Mouse (Mus musculus): ENCODE measurements around the gene Notch2. TPM values are rescaled to one million over a fixed set of nuclear protein-coding genes. Genes with fewer than 3 reads are reported as not detected.
A peak's percentile ranks its signal among the peaks of the same experiment; 100 is the strongest.

The Notch2 gene
- total RNA-seq, 2 experiments from 2014 or later: 12.9 to 15.3 TPM

DNA sequence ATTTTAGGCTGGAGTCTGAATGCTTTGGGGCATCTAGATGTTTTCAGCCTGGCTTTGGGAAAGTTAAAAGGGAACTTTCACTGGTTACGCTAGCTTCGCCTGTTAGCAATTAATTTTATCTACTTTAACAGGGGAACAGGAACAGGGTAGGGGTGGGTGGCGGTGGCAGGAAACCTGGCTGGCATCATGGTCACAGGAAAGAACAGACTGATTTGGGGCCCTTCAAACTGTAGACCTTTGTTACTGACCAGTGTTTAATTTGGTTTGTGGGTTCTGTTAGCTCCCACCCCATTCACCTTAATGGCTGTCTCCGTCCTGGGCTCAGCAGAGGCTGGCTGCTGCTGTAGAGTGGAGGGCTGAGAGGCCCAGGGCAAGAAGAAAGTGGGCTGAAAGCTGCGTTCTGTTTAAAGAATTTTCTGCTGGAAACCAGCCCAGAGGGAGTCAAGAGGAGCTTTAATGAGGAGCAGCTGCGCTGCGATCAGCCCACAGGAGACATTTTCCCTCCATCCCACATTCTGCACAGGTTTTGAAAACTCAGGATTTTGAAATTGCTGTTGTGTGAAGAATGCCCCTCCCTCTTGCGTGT, 50.0 kb downstream of the Notch2 start:
- peak; percentile 58 to 63 for DNase-seq (ENCODE audit: low spot score in 2 of 2)
- intact Hi-C loops (cut with DNase I): loop anchor here (5.0 kb wide), 1 partner anchor 159 kb away; the partner anchor contains the start of gene Reg4

DNA sequence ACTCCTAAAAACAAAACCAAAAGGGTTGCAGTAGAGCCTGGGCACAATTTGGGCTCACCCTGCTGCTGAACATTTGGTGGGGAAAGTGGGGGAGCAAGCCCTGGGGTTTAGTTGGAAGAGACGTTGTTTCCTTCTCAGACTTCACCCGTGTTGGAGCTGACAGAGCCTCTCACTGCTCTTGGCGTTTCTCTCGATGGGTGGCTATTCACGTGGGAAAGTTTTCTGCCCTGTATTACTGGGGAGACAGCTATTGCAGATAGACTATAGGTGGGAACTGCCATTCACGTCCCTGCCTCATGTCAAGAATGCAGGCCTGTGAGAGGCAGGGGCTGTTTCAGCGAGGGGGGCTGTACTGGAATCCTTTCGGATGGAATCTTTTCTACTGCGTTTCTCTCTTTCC, 50.5 kb downstream of the Notch2 start:
- intact Hi-C loops (cut with DNase I): loop anchor here (5.0 kb wide), 1 partner anchor 158 kb away; the partner anchor contains the start of gene Reg4
- DNase-seq (ENCODE audit: low spot score in 2 of 2): no peak

DNA sequence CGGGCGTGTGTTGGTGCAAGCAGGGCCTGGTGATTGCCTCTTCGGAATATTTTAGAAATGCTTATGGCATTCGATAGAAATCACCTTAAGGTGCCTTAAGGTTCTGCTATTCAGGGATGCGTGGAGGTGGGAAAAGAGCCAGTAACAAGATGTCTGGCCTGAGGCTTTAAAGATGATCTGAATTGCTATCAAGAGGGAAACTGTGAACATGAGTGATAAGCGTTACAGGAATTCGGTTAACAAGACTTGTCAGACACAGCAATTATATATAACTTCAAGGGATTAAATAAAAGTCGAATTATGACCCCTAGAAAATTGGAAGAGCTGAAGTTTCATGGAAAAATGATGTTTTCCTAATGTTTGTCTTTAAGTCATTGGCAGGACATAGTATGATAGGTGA, 51.7 kb downstream of the Notch2 start:
- DNase-seq (ENCODE audit: low spot score in 2 of 2): no peak
- intact Hi-C loops (cut with DNase I): no loop called here

DNA sequence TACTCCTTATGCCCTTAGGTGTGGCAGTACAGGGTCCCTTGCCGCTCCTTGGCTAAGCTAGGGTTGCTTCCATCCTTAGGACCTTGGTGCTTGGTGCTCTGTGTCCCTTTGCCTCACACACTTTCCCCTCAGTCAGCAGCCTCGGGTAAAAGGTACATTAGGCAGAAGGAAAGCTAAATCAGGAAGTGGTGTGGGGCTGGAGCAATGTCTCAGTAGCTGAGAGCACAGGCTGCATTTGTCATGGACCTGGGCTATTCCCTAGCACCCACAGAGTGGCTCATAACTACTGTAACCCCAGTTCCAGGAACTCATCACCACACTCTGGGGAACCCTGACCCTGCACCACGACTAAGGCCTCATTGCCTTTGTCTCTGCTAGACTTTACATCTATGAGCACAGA, 53.1 kb downstream of the Notch2 start:
- no peak for DNase-seq (ENCODE audit: low spot score in 2 of 2)
- intact Hi-C loops (cut with DNase I): no loop called here

DNA sequence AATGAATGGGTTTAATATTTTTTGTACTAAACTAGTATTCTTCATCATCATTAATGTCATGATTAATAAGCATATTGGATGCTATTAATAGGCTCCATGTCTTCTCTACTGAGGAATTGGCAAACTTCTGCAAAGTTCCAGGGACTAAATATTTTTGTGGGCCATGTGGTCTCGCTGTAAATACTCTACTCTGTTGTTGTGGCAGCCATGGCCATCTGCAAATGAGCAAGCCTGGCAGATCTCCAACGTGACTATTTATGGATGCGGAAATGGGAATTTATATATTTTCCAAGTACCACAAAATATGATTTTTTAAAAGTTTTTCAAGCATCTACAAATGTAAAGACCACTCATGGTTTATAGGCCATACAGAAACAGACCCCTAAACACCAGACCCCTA, 54.1 kb downstream of the Notch2 start:
- DNase-seq (ENCODE audit: low spot score in 2 of 2): peak; percentile 29 to 48
- intact Hi-C loops (cut with DNase I): no loop called here

DNA sequence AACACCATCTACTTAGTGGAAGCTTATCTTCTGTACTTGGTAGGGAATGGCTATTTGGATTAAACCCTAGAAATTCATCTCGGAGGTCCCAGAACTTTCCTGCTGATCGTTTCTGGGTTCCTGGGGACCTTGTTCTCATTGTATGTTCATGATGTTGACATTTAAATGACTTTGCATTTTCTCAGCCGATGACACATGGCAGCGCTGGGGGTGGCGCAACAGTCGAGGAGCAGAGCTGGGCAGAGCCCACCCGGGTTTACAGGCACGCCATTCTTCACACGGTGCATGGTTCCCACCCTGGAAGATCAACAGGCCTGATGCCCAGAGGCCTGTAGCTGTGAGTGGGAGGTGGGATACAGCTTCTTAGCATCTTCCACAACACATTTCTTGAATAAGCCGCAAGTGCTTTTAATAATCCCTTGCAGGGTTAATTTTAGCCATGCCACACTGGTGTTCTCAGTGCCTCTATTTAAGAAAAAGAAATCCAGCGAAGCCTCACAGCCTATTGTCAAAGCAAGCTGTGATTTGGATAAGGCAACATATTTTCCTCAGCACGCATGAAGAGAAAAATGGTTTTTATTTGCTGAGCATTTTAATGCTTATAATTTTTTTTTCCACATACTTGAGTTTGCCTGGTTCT, 54.6 kb downstream of the Notch2 start:
- peak in 1 of 2 experiments; percentile 66 for DNase-seq (ENCODE audit: low spot score in 2 of 2)
- intact Hi-C loops (cut with DNase I): no loop called here

DNA sequence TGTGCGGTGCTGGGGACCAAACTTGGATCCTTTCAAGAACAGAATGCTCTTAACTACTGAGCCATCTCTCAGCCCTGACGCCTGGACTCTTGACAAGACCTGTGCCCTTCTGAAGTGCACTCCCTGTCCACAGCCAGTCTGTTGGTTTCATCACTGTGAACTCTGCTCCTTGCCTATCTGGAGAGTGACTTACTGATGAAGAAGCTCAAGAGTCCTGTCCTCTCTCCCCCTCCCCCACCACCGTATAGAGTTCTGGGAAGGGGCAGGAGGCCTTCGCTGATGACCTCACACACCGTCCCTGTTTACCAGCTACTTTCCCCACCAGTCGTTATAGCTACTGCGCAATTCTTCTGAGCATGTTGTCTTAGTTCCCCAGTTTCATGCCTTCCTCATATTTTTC, 55.8 kb downstream of the Notch2 start:
- no peak for DNase-seq (ENCODE audit: low spot score in 2 of 2)
- intact Hi-C loops (cut with DNase I): no loop called here

DNA sequence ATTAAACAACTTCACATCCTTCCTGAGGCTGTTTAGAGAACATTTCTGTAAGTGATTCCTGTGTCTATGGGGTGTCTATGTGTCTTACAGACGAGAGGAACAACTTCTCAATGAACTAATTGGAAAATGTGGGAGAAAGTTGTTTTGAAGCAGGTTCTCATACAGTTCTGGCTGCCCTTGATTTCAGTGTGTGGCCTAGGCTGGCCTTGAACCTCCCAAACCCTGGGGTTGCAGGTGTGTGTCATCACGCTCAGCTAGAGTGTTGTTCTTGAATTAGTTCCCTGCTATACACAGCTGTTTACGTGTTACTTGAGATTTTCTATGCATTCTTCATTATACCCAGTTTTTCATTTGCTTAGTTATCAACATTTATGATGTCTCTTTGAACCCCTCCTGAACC, 56.5 kb downstream of the Notch2 start:
- intact Hi-C loops (cut with DNase I): no loop called here

DNA sequence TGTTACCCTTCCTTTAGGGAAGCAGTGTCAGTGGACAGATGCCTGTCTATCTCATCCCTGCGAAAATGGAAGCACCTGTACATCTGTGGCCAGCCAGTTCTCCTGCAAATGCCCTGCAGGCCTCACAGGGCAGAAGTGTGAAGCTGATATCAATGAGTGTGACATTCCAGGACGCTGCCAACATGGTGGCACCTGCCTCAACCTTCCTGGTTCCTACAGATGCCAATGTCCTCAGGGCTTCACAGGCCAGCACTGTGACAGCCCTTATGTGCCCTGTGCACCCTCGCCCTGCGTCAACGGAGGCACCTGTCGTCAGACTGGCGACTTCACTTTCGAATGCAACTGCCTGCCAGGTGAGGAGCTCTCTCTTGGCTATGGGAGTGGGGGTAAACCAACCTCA, 59.2 kb downstream of the Notch2 start:
- no peak for DNase-seq (ENCODE audit: low spot score in 2 of 2)
- intact Hi-C loops (cut with DNase I): no loop called here

More for the DNA sequence above, 56.5 kb downstream of the Notch2 start:
- no peak for DNase-seq (ENCODE audit: low spot score in 2 of 2)

DNA sequence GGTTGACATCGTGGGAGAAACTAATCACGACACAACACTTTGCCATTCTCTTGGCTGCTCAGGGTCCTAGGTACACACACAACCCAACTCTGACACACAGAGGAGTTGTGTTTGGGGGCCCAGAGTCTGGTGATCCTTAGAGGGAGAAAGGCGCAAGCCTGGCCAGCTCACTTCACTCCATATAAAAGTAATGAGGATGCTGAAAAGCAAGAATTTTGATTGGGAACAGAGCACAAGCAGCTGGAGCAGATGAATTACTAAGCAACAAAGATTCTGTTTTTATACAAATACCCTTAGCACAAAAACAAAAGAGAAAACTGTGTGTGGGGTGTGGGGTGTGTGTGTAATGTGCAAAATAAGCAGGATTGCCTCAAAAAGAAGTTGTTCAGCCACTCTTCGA, 60.2 kb downstream of the Notch2 start:
- no peak for DNase-seq (ENCODE audit: low spot score in 2 of 2)
- intact Hi-C loops (cut with DNase I): no loop called here

DNA sequence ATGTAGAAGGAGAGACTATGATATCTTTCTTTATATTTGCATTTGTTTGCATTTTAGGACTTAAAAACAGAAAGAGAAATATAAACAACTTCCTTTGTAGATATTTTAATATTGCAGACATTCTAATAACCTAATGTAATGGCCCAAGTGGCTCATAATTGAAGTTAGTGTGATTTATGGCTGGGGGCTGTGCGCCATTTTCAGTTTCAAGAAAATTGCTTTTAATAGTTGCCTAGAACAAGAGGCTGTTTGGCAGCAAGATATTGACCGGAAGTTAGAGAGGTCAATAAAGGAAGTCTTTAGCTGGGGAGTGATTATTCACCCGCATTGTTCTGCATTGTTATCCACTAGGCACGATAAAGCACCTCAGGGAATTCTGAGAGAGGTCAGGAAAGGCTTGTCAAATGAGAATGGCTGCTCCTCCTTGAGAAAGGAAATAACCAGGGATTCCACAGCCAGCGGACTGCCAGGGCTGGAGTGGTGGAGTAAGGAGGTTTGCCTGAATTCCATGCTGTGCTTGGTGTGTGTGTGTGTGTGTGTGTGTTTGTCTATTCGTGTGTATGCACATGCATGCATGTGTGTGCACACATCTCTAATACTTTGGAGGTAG, 61.4 kb downstream of the Notch2 start:
- intact Hi-C loops (cut with DNase I): loop anchor here (5.0 kb wide), 1 partner anchor 138 kb away; no protein-coding TSS in a partner anchor
- no peak for DNase-seq (ENCODE audit: low spot score in 2 of 2)

DNA sequence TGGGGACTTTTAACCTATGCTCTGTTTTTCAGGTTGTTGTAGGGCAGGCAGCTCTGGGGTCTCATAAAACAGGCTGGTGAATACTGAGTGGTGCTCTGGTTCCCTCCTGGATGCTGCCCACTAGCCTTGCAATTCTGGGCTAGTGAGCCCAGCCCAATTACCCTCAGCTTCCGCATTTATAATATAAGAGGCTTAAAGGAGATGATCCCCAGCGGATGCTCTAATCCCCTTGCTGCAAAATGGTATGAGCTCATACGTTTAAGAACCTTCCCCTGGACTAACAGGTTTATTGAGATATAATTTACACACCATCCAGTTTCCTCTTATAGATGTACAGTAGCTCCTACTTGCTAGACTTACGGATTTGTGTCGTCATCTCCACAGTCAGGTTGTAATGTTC, 64.5 kb downstream of the Notch2 start:
- no peak for DNase-seq (ENCODE audit: low spot score in 2 of 2)
- intact Hi-C loops (cut with DNase I): loop anchor here (5.0 kb wide), 1 partner anchor 134 kb away; no protein-coding TSS in a partner anchor

DNA sequence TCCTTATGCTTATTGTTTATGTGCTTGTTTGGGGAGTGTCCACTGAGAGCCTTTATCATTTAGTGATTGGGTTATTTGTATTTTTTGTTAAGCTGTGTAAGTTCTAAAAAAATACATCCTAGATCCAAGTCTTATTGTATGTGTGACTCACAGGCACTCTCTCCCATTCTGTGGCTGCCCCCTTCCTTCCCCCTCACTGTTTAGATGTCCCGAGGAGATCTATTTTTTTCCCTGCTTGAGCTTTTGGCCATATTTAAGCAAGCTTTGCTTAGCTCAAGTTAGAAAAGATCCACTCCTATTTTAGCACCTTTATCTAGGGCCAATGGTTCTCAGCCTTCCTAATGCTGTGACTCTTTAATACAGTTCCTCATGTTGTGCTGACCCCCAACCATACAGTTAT, 65.5 kb downstream of the Notch2 start:
- intact Hi-C loops (cut with DNase I): loop anchor here (5.0 kb wide), 1 partner anchor 133 kb away; no protein-coding TSS in a partner anchor
- DNase-seq (ENCODE audit: low spot score in 2 of 2): peak in 1 of 2 experiments; percentile 42

DNA sequence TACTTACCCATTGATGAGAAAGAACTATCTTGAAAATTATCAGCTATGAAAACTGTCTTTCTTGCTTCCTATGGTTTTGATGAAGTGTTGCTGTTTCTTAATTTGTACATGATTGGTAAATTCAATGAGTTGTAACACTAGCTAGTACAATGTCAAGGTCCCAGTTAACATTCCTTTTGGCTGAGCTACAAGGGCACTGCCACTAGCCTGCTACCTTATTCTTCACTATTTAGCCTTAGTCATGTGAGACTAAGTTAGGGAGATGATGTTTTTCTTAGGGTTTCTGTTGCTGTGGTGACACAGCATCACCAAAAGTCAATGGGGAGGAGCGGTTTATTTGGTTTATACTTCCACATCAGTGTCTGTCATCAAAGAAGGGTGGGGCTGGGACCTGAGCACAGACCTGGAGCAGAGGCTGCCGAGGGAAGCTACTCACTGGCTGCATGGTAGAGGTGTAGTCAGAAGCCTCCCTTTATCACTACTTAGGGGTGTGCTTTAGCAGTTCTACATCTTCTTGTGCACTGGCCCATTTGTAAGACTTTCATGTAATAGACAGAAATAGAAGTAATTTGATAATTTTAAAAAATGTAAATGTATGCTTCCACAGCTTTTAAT, 66.4 kb downstream of the Notch2 start:
- intact Hi-C loops (cut with DNase I): loop anchor here (5.0 kb wide), 1 partner anchor 133 kb away; no protein-coding TSS in a partner anchor
- DNase-seq (ENCODE audit: low spot score in 2 of 2): no peak

DNA sequence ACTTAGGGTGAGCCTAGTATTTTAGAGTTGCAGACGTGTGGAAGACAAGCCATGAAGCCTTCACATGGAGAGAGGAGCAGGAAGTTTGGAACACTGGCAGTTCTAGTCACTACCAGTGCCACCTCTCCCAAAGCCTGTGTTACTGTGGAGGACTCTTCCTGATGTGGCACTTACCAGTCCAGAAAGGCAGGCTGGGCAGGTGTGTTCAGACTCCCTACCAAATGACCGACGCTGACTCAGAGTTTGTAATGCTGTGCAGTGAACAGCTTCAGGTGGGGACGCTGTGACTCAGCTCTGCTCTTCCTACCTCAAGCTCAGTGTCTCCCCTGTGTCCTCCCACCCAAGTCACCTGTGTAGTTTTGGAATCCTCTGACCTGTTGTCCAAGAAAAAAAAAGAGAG, 67.3 kb downstream of the Notch2 start:
- no peak for DNase-seq (ENCODE audit: low spot score in 2 of 2)
- intact Hi-C loops (cut with DNase I): no loop called here

DNA sequence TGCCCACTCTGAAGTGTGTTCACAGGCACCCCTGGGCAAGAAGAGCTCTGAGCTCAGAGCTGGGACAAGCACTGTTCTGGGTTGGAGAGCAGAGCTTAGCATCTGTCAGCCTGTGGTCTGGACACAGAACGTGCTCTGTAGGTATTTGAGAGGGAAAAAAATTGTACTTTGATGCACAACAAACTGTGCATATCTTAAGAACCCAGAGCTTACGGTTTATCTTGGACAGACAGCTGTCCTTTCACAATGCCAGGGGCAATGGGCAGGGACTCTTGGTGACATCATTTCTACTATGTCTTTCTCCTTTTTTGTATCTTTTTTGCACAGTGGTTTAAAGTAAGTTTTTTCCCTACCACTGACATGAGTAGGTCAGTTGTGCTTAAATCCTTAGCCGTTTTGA, 68.9 kb downstream of the Notch2 start:
- no peak for DNase-seq (ENCODE audit: low spot score in 2 of 2)
- intact Hi-C loops (cut with DNase I): no loop called here

DNA sequence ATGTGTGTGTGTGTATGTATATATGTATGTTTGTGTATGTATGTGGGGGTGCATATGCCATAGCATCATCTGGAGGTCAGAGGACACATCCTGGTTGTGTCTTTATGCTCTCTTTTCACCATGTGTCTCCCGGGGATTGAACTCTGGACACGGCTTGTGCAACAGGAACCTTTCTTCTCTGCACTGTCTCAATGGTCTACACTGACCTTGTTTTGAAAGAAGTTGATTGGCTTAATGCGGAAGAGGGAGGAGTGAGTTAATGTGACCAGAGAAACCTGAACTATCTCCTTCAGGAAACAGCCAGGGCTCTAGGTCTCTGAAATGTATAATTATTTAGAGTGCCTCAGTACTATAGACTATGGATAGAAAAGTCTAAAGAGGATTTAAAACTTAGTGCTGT, 69.6 kb downstream of the Notch2 start:
- intact Hi-C loops (cut with DNase I): no loop called here
- no peak for DNase-seq (ENCODE audit: low spot score in 2 of 2)

DNA sequence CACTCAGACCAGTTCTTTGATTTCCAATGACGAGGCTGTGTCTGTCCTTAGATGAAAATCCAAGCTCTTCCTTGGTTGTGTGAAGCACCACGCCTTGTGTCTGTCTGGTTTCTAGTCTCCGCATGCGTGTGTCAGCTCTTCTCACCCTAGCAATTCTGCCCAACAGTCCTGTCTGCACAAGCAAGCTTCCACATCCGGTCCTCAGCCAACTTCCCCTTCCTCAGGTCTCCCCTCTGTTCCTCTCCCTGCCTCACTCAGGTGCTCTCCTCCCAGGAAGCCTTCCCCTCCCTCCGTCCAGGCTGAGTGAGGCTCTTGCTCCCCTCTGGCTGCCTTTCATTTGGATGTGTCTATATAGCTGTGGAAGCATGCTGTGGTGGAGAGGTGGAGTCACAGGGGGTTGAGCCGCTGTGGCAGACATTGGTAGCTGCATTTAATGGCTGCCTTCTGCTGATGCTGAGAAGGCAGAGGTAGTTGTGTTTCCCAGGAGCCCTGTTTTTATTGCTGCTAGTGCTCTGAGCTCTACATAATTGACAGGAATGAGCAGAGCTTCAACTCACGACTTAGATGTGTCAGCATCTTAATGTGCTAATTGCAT, 70.8 kb downstream of the Notch2 start:
- no peak for DNase-seq (ENCODE audit: low spot score in 2 of 2)
- intact Hi-C loops (cut with DNase I): no loop called here

DNA sequence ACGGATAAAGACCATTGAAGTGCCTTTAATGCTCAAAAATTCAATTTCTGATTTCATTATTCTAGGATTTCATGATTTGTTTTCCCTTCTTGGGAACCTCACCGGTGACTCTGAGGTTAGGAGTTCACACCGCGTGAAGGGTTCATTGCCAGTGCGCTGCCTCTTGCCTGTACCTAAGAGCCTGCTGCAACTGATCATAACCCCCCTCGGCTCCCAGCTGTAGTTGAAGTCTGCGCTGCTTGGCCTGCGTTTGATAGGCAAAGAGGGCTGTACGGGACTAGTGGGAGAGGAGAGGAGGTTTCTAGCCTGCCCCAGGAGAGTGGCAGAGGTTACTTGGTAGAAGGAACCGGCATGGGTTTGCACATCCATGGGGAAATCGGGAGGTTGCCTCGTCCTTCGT, 71.5 kb downstream of the Notch2 start:
- no peak for DNase-seq (ENCODE audit: low spot score in 2 of 2)
- intact Hi-C loops (cut with DNase I): no loop called here

DNA sequence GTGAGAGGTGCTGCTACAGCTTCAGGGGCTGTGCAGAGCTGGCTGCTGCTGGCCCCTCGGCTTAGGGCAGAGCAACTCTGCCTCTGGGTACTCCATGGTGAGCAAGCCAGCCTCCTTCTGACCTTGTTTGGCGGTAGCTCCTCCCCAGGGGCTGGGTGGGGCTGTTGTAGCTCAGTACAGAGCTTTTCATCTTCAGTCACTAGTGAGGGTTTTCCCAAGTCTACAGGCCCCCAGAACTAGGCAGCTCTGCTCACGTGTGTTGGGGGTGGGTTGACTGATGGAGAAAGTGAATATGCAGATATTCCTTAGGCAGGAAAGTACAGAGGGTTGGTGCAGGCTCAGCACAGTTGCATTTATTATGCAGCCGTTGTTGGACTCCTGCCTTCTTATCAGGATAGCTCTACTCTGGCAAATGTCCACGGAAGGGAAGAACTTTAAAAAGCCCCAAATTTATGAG, 72.5 kb downstream of the Notch2 start:
- intact Hi-C loops (cut with DNase I): no loop called here
- no peak for DNase-seq (ENCODE audit: low spot score in 2 of 2)
